Mouse (Mus musculus) E14TG2a.4 (cell line): ENCODE results near the gene Cyb5r4.
"Not testable (repeated sequence)": the region's sequence is repeated elsewhere in the genome, so short reads cannot be mapped to it uniquely, and the experiment has no call there.

ENCODE experiments used
- H3K27me3 ChIP-seq: 2 replicates; pipeline ENCODE4 v1.6.1; 2014; ENCODE audit warnings: low read length, control low read depth; ENCODE audit not compliant: insufficient read depth
- H3K36me3 ChIP-seq: 2 replicates; pipeline ENCODE4 v1.6.1; 2014; ENCODE audit warnings: low read length, control low read depth; ENCODE audit not compliant: insufficient read depth
- H3K4me1 ChIP-seq: replicated peaks from 2 replicates; pipeline ENCODE4 v1.6.1; 2014; ENCODE audit warnings: low read depth, low read length, control low read depth
- H3K4me3 ChIP-seq: replicated peaks from 2 replicates; pipeline ENCODE4 v1.5.1; 2014; ENCODE audit warnings: mild to moderate bottlenecking, low read length
- H3K9me3 ChIP-seq: 2 replicates; pipeline ENCODE4 v1.6.1; 2014; ENCODE audit warnings: low read length, control low read depth
- CTCF ChIP-seq: conservative IDR thresholded peaks from 2 replicates; pipeline ENCODE4 v1.5.1; 2014; ENCODE audit warnings: low read length
- NANOG ChIP-seq: IDR thresholded peaks from 2 replicates; pipeline ENCODE4 v1.6.1; 2014; ENCODE audit warnings: borderline replicate concordance, low read length, mixed read lengths
- POU5F1 ChIP-seq: IDR thresholded peaks from 2 replicates; pipeline ENCODE4 v1.6.1; 2014; ENCODE audit warnings: low read length, borderline replicate concordance

Cyb5r4 gene

DNA sequence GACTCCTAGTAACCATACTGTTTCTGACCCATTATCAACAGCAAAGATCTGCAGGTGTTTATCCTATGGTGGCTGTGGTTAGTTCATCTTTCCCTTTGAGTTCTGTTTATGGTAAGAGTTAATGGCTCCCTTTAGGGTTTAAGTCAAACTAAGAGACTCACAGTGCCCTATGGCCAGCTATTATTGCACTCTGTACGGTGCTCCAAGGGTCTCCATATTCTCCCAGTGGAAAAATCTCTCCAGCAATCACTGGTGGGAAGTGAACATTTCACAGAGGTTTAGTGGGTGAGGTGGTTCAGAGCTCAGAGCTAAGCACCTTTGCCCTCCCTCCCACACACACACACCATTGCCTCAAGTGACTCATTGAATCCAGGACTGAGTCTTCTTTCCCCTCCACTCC lies 94.2 kb downstream of the Cyb5r4 start:
- Histone ChIP-seq H3K27me3 (no peaks in the 10 kb centered on the region), H3K36me3 (no peaks in the 10 kb centered on the region), H3K4me3 (no peak overlapping the region), H3K4me1 (0 out of 2 replicates have a peak, but pooled peaks cover under 1% of the 10 kb centered on the region), H3K9me3 (no peaks in the 10 kb centered on the region)
- TF ChIP-seq POU5F1 (no peak), NANOG (no peak)

DNA sequence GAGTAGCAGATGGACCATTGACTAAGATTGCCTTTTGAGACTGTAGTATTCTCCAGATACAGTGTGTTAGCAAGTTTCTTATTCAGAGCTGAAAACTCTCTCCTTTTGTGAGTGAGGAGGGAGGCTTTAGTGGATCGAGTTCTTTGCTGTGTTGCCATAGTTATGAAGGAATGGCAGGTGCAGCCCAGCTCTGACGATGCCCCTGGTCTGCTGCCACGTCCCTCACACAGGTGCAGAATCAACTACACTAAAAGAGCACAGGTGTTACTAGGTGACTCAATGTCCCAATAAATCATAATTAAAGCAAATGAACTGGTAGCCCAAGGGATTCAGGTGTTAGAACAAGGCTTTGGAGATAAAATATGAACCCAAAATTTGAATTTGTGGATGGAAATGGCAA lies 97.2 kb downstream of the Cyb5r4 start:
- H3K4me3 ChIP-seq: no peak overlapping the region
- H3K9me3 ChIP-seq: no peaks in the 10 kb centered on the region
- no peaks in the 10 kb centered on the region for H3K27me3 ChIP-seq
- no peaks in the 10 kb centered on the region for H3K36me3 ChIP-seq
- peaks cover 5% of the 10 kb centered on the region for H3K4me1 ChIP-seq
- TF ChIP-seq NANOG: no peak
- no peak for TF ChIP-seq CTCF
- TF ChIP-seq POU5F1: no peak

DNA sequence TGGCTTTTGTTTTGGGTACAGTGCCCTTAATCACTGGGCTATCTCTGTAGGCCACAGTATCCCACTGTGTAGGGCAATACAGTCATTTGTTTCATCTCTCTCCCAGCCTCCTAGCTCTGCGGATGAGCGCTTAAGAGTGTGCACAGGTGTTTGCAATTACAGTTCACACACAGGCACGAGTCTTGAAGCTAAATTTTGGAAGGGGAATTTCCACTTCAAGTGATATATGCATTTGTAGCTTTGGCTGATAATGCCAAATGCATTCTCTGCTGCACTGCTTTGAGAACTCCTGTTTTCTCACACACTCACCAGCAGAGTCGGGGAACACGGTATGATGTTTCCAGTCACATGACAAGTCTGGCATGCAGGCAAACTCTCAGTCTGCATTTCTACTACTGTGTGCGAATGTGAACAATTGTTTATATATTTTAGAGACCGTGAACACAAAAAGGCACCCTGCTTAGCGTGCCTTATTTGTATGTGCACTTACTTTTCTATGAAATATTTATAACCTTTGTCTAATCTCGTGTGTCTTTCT lies 100.2 kb downstream of the Cyb5r4 start:
- no peak for TF ChIP-seq CTCF
- no peak for TF ChIP-seq NANOG
- TF ChIP-seq POU5F1: no peak
- Histone ChIP-seq H3K36me3 (no peaks in the 10 kb centered on the region), H3K9me3 (no peaks in the 10 kb centered on the region), H3K4me3 (no peak overlapping the region), H3K27me3 (no peaks in the 10 kb centered on the region), H3K4me1 (peaks cover 5% of the 10 kb centered on the region)

DNA sequence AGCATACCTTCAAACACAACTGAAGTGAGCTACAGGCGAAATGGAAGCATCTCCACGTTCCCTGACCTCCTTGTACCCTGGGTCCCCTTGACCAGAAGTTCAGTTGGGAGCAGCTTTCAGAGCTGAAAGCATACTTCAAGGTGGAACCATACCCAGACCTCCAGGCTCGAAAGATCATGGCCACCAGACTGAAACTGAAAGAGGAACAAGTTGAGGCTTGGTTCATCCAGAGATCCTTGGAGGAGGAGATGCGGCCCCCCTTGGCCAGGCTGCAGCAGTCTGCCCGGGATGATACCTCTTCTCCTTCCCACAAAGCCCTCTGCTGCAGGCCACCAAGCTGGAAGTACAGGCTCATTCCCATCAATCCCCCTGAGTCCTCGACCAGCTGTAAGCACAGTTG lies 105.2 kb downstream of the Cyb5r4 start:
- H3K4me3 ChIP-seq, H3K27me3 ChIP-seq, H3K9me3 ChIP-seq, H3K36me3 ChIP-seq, H3K4me1 ChIP-seq: not testable (repeated sequence)
